Mouse (Mus musculus) cortical plate, adult 2 months (tissue): ENCODE measurements around the gene Tmem178b.

Experiments used
- CTCF ChIP-seq: fragments of 200-500 bp; IDR thresholded peaks from 2 replicates; pipeline ENCODE4 v1.5.1; 2011; ENCODE audit warnings: mild to moderate bottlenecking, control low read depth, low read length; ENCODE audit not compliant: insufficient read depth; ENCODE audit errors: extremely low read depth
- POLR2A ChIP-seq: fragments of 200-500 bp; IDR thresholded peaks from 2 replicates; pipeline ENCODE4 v1.6.1; 2011; ENCODE audit warnings: mild to moderate bottlenecking, low read length, control low read depth; ENCODE audit not compliant: insufficient read depth; ENCODE audit errors: extremely low read depth

DNA sequence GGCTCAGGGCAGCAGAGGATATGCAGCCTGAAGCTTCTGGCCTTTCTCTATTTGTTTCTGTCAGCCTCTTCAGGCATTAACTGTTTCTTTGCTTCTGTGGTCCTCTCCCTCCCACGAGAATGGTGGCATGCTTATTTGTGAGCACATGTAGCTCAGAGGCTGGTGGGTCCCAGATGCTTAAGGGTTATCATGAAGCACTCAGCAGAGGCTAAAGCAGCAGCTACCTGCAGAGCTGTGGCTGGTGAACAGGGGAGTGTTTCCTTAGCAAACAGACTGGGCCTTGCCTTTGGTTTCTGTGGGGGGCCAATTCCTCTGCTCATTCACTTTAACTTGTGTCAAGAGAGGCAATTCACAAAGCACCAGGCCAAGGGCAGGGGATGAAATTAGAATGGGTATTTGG is 203.0 kb downstream of the Tmem178b start:
- no peak for TF ChIP-seq POLR2A
- no peak for TF ChIP-seq CTCF
